Comparison of ENCODE assay signal across 8 mouse cellular contexts in genomic region chr19:6302522-6302921, GRCm38 (mm10). TPM values are rescaled to one million over a fixed set of nuclear protein-coding genes. Genes with fewer than 3 reads are reported as not detected.
A peak's percentile ranks its signal among the peaks of the same experiment; 100 is the strongest.
DNase-seq lines count a peak whose midpoint lies in the region; ATAC-seq and TF ChIP-seq lines count a peak whose summit lies in the region.

No protein-coding gene starts in this region.

- DNase-seq in cerebellum, adult 2 months = peak; percentile 92 to 95
- DNase-seq in liver, embryonic 14.5 days (ENCODE audit: low read depth in 3 of 3, low spot score in 3 of 3) = no peak
- DNase-seq in testis, postnatal 10 days (ENCODE audit: low spot score) = no peak
- DNase-seq in adrenal gland, postnatal 25 days = no peak

- no peak for TF ChIP-seq EP300 in liver, embryonic 14.5 days (IDR thresholded peaks at IDR 0.05; ENCODE audit: low read depth)

- H3K36me3 ChIP-seq in megakaryocyte, embryonic 14.5 days (replicated peaks; ENCODE audit: low read length) = peaks cover 59% of the 10 kb centered on the region
- peaks cover 27% of the 10 kb centered on the region for H3K36me3 ChIP-seq in heart, embryonic 13.5 days
- peaks cover 19% of the 10 kb centered on the region for H3K36me3 ChIP-seq in liver, embryonic 14.5 days (replicated peaks; ENCODE audit: control insufficient read depth, insufficient read depth, low read depth)
- H3K36me3 ChIP-seq in intestine, embryonic 15.5 days = peaks cover 20% of the 10 kb centered on the region

- TF ChIP-seq CTCF in cerebellum, adult 2 months (IDR thresholded peaks at IDR 0.05; ENCODE audit: borderline replicate concordance, insufficient read depth, low read depth, low read length) = no peak; the same call in 1 of the 2 replicates
- no peak for TF ChIP-seq CTCF in liver, embryonic 14.5 days (IDR thresholded peaks at IDR 0.05; ENCODE audit: low read depth)

- peak; percentile 55; the same call in 1 of the 2 replicates for TF ChIP-seq POLR2A in cerebellum, adult 2 months (IDR thresholded peaks at IDR 0.05; ENCODE audit: borderline replicate concordance, insufficient read depth, low read length)

- H3K27ac ChIP-seq in cerebellum, adult 2 months (ENCODE audit: insufficient read depth, low read length) = peak overlapping the region; percentile 88
- no peak overlapping the region for H3K27ac ChIP-seq in heart, embryonic 13.5 days (replicated peaks)
- peak overlapping the region; percentile 79 for H3K27ac ChIP-seq in liver, embryonic 14.5 days
- no peak overlapping the region for H3K27ac ChIP-seq in intestine, embryonic 15.5 days

- H3K27me3 ChIP-seq in megakaryocyte, embryonic 14.5 days (replicated peaks) = peaks cover 4% of the 10 kb centered on the region
- no peaks in the 10 kb centered on the region for H3K27me3 ChIP-seq in cerebellum, adult 2 months (ENCODE audit: control insufficient read depth, insufficient read depth, low read length)
- H3K27me3 ChIP-seq in heart, embryonic 13.5 days (replicated peaks) = no peaks in the 10 kb centered on the region
- H3K27me3 ChIP-seq in liver, embryonic 14.5 days (ENCODE audit: control insufficient read depth, insufficient read depth, low read length) = no peaks in the 10 kb centered on the region
- H3K27me3 ChIP-seq in intestine, embryonic 15.5 days (replicated peaks) = no peaks in the 10 kb centered on the region

- H3K9me3 ChIP-seq in megakaryocyte, embryonic 14.5 days = no peaks in the 10 kb centered on the region
- no peaks in the 10 kb centered on the region for H3K9me3 ChIP-seq in heart, embryonic 13.5 days
- H3K9me3 ChIP-seq in liver, embryonic 14.5 days (ENCODE audit: control insufficient read depth, low read length) = no peaks in the 10 kb centered on the region
- no peaks in the 10 kb centered on the region for H3K9me3 ChIP-seq in intestine, embryonic 15.5 days

- H3K4me1 ChIP-seq in megakaryocyte, embryonic 14.5 days = peaks cover 99% of the 10 kb centered on the region
- peaks cover 57% of the 10 kb centered on the region for H3K4me1 ChIP-seq in cerebellum, adult 2 months (ENCODE audit: control insufficient read depth, insufficient read depth, low read length)
- peaks cover 67% of the 10 kb centered on the region for H3K4me1 ChIP-seq in heart, embryonic 13.5 days
- peaks cover 57 to 74% of the 10 kb centered on the region in 2 experiments for H3K4me1 ChIP-seq in liver, embryonic 14.5 days (replicated peaks; ENCODE audit: control insufficient read depth in 2 of 2, insufficient read depth in 2 of 2, low read length in 1 of 2)
- H3K4me1 ChIP-seq in intestine, embryonic 15.5 days (replicated peaks) = no peaks in the 10 kb centered on the region

- H3K9ac ChIP-seq in heart, embryonic 13.5 days = peak overlapping the region; percentile 16; the same call in 1 of the 2 replicates
- H3K9ac ChIP-seq in liver, embryonic 14.5 days (replicated peaks) = no peak overlapping the region
- H3K9ac ChIP-seq in intestine, embryonic 15.5 days = no peak overlapping the region

- H3K4me2 ChIP-seq in heart, embryonic 13.5 days = no peak overlapping the region
- H3K4me2 ChIP-seq in liver, embryonic 14.5 days (ENCODE audit: low read depth) = no peak overlapping the region
- H3K4me2 ChIP-seq in intestine, embryonic 15.5 days (replicated peaks) = no peak overlapping the region

- peak overlapping the region; percentile 35 for H3K4me3 ChIP-seq in megakaryocyte, embryonic 14.5 days (replicated peaks)
- H3K4me3 ChIP-seq in cerebellum, adult 2 months (replicated peaks; ENCODE audit: insufficient read depth, low read depth, low read length) = no peak overlapping the region
- no peak overlapping the region for H3K4me3 ChIP-seq in heart, embryonic 13.5 days
- no peak overlapping the region for H3K4me3 ChIP-seq in liver, embryonic 14.5 days (ENCODE audit: insufficient read depth in 1 of 2, low read depth in 2 of 2, low read length in 2 of 2)
- no peak overlapping the region for H3K4me3 ChIP-seq in intestine, embryonic 15.5 days (replicated peaks)

- no peak for ATAC-seq in megakaryocyte, adult 5-6 weeks (ENCODE audit: poor library complexity, severe bottlenecking)
- no peak for ATAC-seq in heart, embryonic 13.5 days (ENCODE audit: extremely low read depth, insufficient number of reproducible peaks, low FRiP score, low TSS enrichment)
- ATAC-seq in liver, embryonic 14.5 days (ENCODE audit: insufficient read depth) = no peak
- ATAC-seq in intestine, embryonic 15.5 days = no peak

- WGBS in cerebellum, adult 2 months = 6% methylated on average over 4 of the region's 4 CpGs
- WGBS in heart, embryonic 13.5 days = 42% methylated on average over 4 of the region's 4 CpGs
- WGBS in liver, embryonic 14.5 days (ENCODE audit: insufficient replicate concordance) = 15% methylated on average over 4 of the region's 4 CpGs
- WGBS in intestine, embryonic 15.5 days = 43% methylated on average over 4 of the region's 4 CpGs

RNA-seq across cellular contexts. Expression of gene Cdc42bpg, which starts 3.7 kb away (rescaled TPM):
- polyA plus RNA-seq in megakaryocyte, embryonic 14.5 days (2012; ENCODE audit: insufficient read depth, low replicate concordance) = 4.8 and 6.6 TPM in 2 replicates
- 0.56 and 0.68 TPM in 2 replicates for total RNA-seq in megakaryocyte, adult 5-6 weeks (2015)
- total RNA-seq in megakaryocyte, adult 5-6 weeks (2017) = 0.88 and 1.3 TPM in 2 replicates
- polyA plus RNA-seq in cerebellum, adult 2 months (2012; rRNA removed) = 33.1 and 36.5 TPM in 2 replicates
- polyA plus RNA-seq in heart, embryonic 13.5 days (2015; fragmentation: Nextera tagmentation; extraction: Ambion mirVana) = 0.45 and 0.60 TPM in 2 replicates
- 2.0 and 2.1 TPM in 2 replicates for polyA plus RNA-seq in liver, embryonic 14.5 days (2012; rRNA removed)
- polyA plus RNA-seq in liver, embryonic 14.5 days (2014; fragmentation: Nextera tagmentation; extraction: Ambion mirVana) = 0.32 and 0.33 TPM in 2 replicates
- polyA plus RNA-seq in intestine, embryonic 15.5 days (2015; fragmentation: Nextera tagmentation; extraction: Ambion mirVana) = 1.0 and 1.4 TPM in 2 replicates
- 22.8 and 34.2 TPM in 2 replicates for total RNA-seq in adrenal gland, postnatal 25 days (2021)

RNA-seq across cellular contexts. Expression of gene Ehd1, which starts 26.0 kb away (rescaled TPM):
- 474 and 728 TPM in 2 replicates for polyA plus RNA-seq in megakaryocyte, embryonic 14.5 days (2012; ENCODE audit: insufficient read depth, low replicate concordance)
- total RNA-seq in megakaryocyte, adult 5-6 weeks (2015) = 19.3 and 27.1 TPM in 2 replicates
- 24.0 and 34.8 TPM in 2 replicates for total RNA-seq in megakaryocyte, adult 5-6 weeks (2017)
- polyA plus RNA-seq in cerebellum, adult 2 months (2012; rRNA removed) = 168 and 220 TPM in 2 replicates
- 70.0 and 72.4 TPM in 2 replicates for polyA plus RNA-seq in heart, embryonic 13.5 days (2015; fragmentation: Nextera tagmentation; extraction: Ambion mirVana)
- polyA plus RNA-seq in liver, embryonic 14.5 days (2012; rRNA removed) = 65.3 and 81.6 TPM in 2 replicates
- 38.0 and 49.6 TPM in 2 replicates for polyA plus RNA-seq in liver, embryonic 14.5 days (2014; fragmentation: Nextera tagmentation; extraction: Ambion mirVana)
- polyA plus RNA-seq in intestine, embryonic 15.5 days (2015; fragmentation: Nextera tagmentation; extraction: Ambion mirVana) = 88.8 and 115 TPM in 2 replicates
- total RNA-seq in adrenal gland, postnatal 25 days (2021) = 101 and 126 TPM in 2 replicates

RNA-seq across cellular contexts. Expression of gene Men1, which starts 32.3 kb away (rescaled TPM):
- polyA plus RNA-seq in megakaryocyte, embryonic 14.5 days (2012; ENCODE audit: insufficient read depth, low replicate concordance) = 70.2 and 174 TPM in 2 replicates
- 15.1 and 16.6 TPM in 2 replicates for total RNA-seq in megakaryocyte, adult 5-6 weeks (2015)
- 19.2 and 20.7 TPM in 2 replicates for total RNA-seq in megakaryocyte, adult 5-6 weeks (2017)
- polyA plus RNA-seq in cerebellum, adult 2 months (2012; rRNA removed) = 84.1 and 85.5 TPM in 2 replicates
- 46.9 and 48.1 TPM in 2 replicates for polyA plus RNA-seq in heart, embryonic 13.5 days (2015; fragmentation: Nextera tagmentation; extraction: Ambion mirVana)
- polyA plus RNA-seq in liver, embryonic 14.5 days (2012; rRNA removed) = 19.9 and 20.4 TPM in 2 replicates
- polyA plus RNA-seq in liver, embryonic 14.5 days (2014; fragmentation: Nextera tagmentation; extraction: Ambion mirVana) = 12.5 and 13.5 TPM in 2 replicates
- polyA plus RNA-seq in intestine, embryonic 15.5 days (2015; fragmentation: Nextera tagmentation; extraction: Ambion mirVana) = 68.8 and 71.9 TPM in 2 replicates
- 60.1 and 69.7 TPM in 2 replicates for total RNA-seq in adrenal gland, postnatal 25 days (2021)

RNA-seq across cellular contexts. Expression of gene Map4k2, which starts 38.4 kb away (rescaled TPM):
- 9.3 and 21.8 TPM in 2 replicates for polyA plus RNA-seq in megakaryocyte, embryonic 14.5 days (2012; ENCODE audit: insufficient read depth, low replicate concordance)
- 35.0 and 43.3 TPM in 2 replicates for total RNA-seq in megakaryocyte, adult 5-6 weeks (2015)
- 66.3 and 79.6 TPM in 2 replicates for total RNA-seq in megakaryocyte, adult 5-6 weeks (2017)
- polyA plus RNA-seq in cerebellum, adult 2 months (2012; rRNA removed) = 317 and 326 TPM in 2 replicates
- 12.5 and 13.5 TPM in 2 replicates for polyA plus RNA-seq in heart, embryonic 13.5 days (2015; fragmentation: Nextera tagmentation; extraction: Ambion mirVana)
- 15.9 and 17.6 TPM in 2 replicates for polyA plus RNA-seq in liver, embryonic 14.5 days (2012; rRNA removed)
- polyA plus RNA-seq in liver, embryonic 14.5 days (2014; fragmentation: Nextera tagmentation; extraction: Ambion mirVana) = 3.0 and 3.7 TPM in 2 replicates
- polyA plus RNA-seq in intestine, embryonic 15.5 days (2015; fragmentation: Nextera tagmentation; extraction: Ambion mirVana) = 8.8 and 11.0 TPM in 2 replicates
- total RNA-seq in adrenal gland, postnatal 25 days (2021) = 44.7 and 56.3 TPM in 2 replicates

Comparison
In these comparisons a context has a peak if more than half of its experiments do, and no peak if none do; other contexts are left out.
1. DNase-seq: peak in cerebellum, adult 2 months (2 of 2); none in liver, embryonic 14.5 days (0 of 3), testis, postnatal 10 days (single experiment) and adrenal gland, postnatal 25 days (single experiment).
2. H3K27ac ChIP-seq: peak in cerebellum, adult 2 months (single experiment) and liver, embryonic 14.5 days (single experiment); none in heart, embryonic 13.5 days (single experiment) and intestine, embryonic 15.5 days (single experiment).